Comparison of ENCODE assay signal across 8 mouse cellular contexts in the genomic region with DNA sequence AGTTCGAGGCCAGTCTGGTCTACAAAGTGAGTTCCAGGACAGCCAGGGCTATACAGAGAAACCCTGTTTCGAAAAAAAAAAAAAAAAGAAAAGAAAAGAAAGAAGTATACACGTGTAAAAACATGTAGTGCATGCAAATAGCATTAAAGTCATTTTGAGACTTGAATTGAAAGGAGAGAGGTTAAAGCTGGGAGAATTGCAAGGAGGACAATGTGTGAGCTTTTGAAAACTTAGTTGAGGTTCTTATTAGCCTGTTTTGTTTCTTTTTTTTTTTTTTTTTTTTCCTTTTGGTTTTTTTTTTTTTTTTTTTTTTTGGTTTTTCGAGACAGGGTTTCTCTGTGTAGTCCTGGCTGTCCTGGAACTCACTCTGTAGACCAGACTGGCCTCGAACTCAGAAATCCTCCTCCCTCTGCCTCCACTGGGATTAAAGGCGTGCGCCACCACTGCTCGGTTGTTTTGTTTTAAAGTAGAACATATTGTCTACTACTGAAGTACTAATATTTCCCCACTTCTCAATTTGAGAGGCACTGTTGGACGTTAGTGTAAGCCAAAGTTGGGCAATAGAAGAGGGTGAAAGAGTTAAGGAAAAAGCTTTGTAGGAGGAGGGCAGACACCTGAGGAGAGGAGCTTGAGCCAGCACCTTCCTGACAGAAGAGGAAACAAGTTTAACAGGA. TPM values are rescaled to one million over a fixed set of nuclear protein-coding genes. Genes with fewer than 3 reads are reported as not detected.
DNase-seq lines count a peak whose midpoint lies in the region; ATAC-seq and TF ChIP-seq lines count a peak whose summit lies in the region.

No protein-coding gene starts in this region.

- no peaks in the 10 kb centered on the region for H3K9me3 ChIP-seq in lung, embryonic 16.5 days (ENCODE audit: control insufficient read depth, low read length)
- no peaks in the 10 kb centered on the region for H3K9me3 ChIP-seq in limb, embryonic 10.5 days (replicated peaks)
- no peaks in the 10 kb centered on the region for H3K9me3 ChIP-seq in neural tube, embryonic 14.5 days (ENCODE audit: control insufficient read depth, low read length)

- peak overlapping the region; percentile 98 for H3K27ac ChIP-seq in lung, embryonic 16.5 days (ENCODE audit: low read length)
- H3K27ac ChIP-seq in embryonic fibroblast, embryonic 13.5 days (ENCODE audit: insufficient read depth, low read length), result peak overlapping the region; percentile 20; the same call in 1 of the 2 replicates
- H3K27ac ChIP-seq in limb, embryonic 10.5 days, result peak overlapping the region; percentile 96
- peak overlapping the region; percentile 93 for H3K27ac ChIP-seq in neural tube, embryonic 14.5 days (ENCODE audit: low read depth, low read length)

- peak overlapping the region; percentile 84 for H3K9ac ChIP-seq in lung, embryonic 16.5 days (ENCODE audit: low read length)
- H3K9ac ChIP-seq in neural tube, embryonic 14.5 days (replicated peaks; ENCODE audit: low read depth, low read length), result peak overlapping the region; percentile 77

- TF ChIP-seq POLR2A in embryonic fibroblast, embryonic 13.5 days (IDR thresholded peaks at IDR 0.05; ENCODE audit: low read depth, low read length), result no peak

- 39% methylated on average over 9 of the region's 9 CpGs for WGBS in lung, embryonic 16.5 days
- 40% methylated on average over 9 of the region's 9 CpGs for WGBS in limb, embryonic 10.5 days
- WGBS in neural tube, embryonic 14.5 days, result 46% methylated on average over 9 of the region's 9 CpGs

- peaks cover 35% of the 10 kb centered on the region for H3K4me1 ChIP-seq in lung, embryonic 16.5 days (replicated peaks; ENCODE audit: control insufficient read depth, insufficient read depth, low read length)
- H3K4me1 ChIP-seq in embryonic fibroblast, embryonic 13.5 days (ENCODE audit: control insufficient read depth, insufficient read depth, low read length), result peaks cover 3% of the 10 kb centered on the region; the same call in 1 of the 2 replicates
- H3K4me1 ChIP-seq in limb, embryonic 10.5 days, result peaks cover 46% of the 10 kb centered on the region
- H3K4me1 ChIP-seq in neural tube, embryonic 14.5 days (ENCODE audit: control insufficient read depth, insufficient read depth, low read length), result peaks cover 12% of the 10 kb centered on the region

- no peak for TF ChIP-seq CTCF in embryonic fibroblast, embryonic 13.5 days (IDR thresholded peaks at IDR 0.05; ENCODE audit: borderline replicate concordance, insufficient read depth, low read length)

- no peaks in the 10 kb centered on the region for H3K27me3 ChIP-seq in lung, embryonic 16.5 days (ENCODE audit: control insufficient read depth, insufficient read depth, low read depth, low read length)
- peaks cover 38% of the 10 kb centered on the region for H3K27me3 ChIP-seq in limb, embryonic 10.5 days (ENCODE audit: low read depth, poor library complexity, severe bottlenecking)
- H3K27me3 ChIP-seq in neural tube, embryonic 14.5 days (ENCODE audit: control insufficient read depth, insufficient read depth, low read length), result peaks cover 9% of the 10 kb centered on the region

- no peak for DNase-seq in lung, postnatal 10 days
- no peak for DNase-seq in limb, embryonic 10.5 days (ENCODE audit: low spot score)
- no peak for DNase-seq in left cerebral cortex, adult 9 months (ENCODE audit: low spot score in 2 of 2)
- no peak for DNase-seq in left cerebral cortex, adult 8-10 months (ENCODE audit: low spot score in 2 of 2)
- DNase-seq in gastrocnemius, adult 8-10 months (ENCODE audit: low spot score in 2 of 2), result no peak

- peak overlapping the region; percentile 84 for H3K4me2 ChIP-seq in lung, embryonic 16.5 days (ENCODE audit: low read depth, low read length)
- peak overlapping the region; percentile 94 for H3K4me2 ChIP-seq in neural tube, embryonic 14.5 days (ENCODE audit: low read depth, low read length)

- ATAC-seq in lung, embryonic 16.5 days (ENCODE audit: low read depth), result no peak
- no peak for ATAC-seq in neural tube, embryonic 14.5 days (ENCODE audit: low read depth)

- no peaks in the 10 kb centered on the region for H3K36me3 ChIP-seq in lung, embryonic 16.5 days (ENCODE audit: control insufficient read depth, insufficient read depth, low read length)
- H3K36me3 ChIP-seq in limb, embryonic 10.5 days, result peaks cover 6% of the 10 kb centered on the region
- H3K36me3 ChIP-seq in neural tube, embryonic 14.5 days (ENCODE audit: control insufficient read depth, insufficient read depth, low read length), result no peaks in the 10 kb centered on the region

- H3K4me3 ChIP-seq in lung, embryonic 16.5 days (ENCODE audit: low read length), result peak overlapping the region; percentile 68
- H3K4me3 ChIP-seq in embryonic fibroblast, embryonic 13.5 days (ENCODE audit: insufficient read depth, low read length), result peak overlapping the region; percentile 97
- peak overlapping the region; percentile 74 for H3K4me3 ChIP-seq in limb, embryonic 10.5 days
- H3K4me3 ChIP-seq in neural tube, embryonic 14.5 days (ENCODE audit: low read depth, low read length), result peak overlapping the region; percentile 76

RNA-seq across cellular contexts. Expression of gene Pym1, which starts 0.6 kb away (rescaled TPM):
- polyA plus RNA-seq in lung, embryonic 16.5 days (2015; fragmentation: Nextera tagmentation; extraction: Ambion mirVana), result 32.7 and 35.1 TPM in 2 replicates
- polyA plus RNA-seq in embryonic fibroblast, embryonic 13.5 days (2011; ENCODE audit: insufficient read length, low read depth, missing spikeins), result 29.5 and 38.2 TPM in 2 replicates
- 61.0 and 63.1 TPM in 2 replicates for polyA plus RNA-seq in limb, embryonic 10.5 days (2016; fragmentation: Nextera tagmentation; extraction: Ambion mirVana)
- polyA plus RNA-seq in neural tube, embryonic 14.5 days (2014; fragmentation: Nextera tagmentation; extraction: Ambion mirVana), result 36.0 and 41.9 TPM in 2 replicates
- total RNA-seq in left cerebral cortex, adult 8-10 months (2022), result 10 to 100 TPM; 28.6 to 31.6 (median 30.2) TPM
- total RNA-seq in gastrocnemius, adult 8-10 months (2022), result 10 to 100 TPM; 10.2 to 14.0 (median 11.9) TPM

RNA-seq across cellular contexts. Expression of gene Dgka, which starts 2.5 kb away (rescaled TPM):
- polyA plus RNA-seq in lung, embryonic 16.5 days (2015; fragmentation: Nextera tagmentation; extraction: Ambion mirVana), result 12.2 and 13.9 TPM in 2 replicates
- polyA plus RNA-seq in embryonic fibroblast, embryonic 13.5 days (2011; ENCODE audit: insufficient read length, low read depth, missing spikeins), result 14.6 and 19.0 TPM in 2 replicates
- polyA plus RNA-seq in limb, embryonic 10.5 days (2016; fragmentation: Nextera tagmentation; extraction: Ambion mirVana), result 3.7 and 5.0 TPM in 2 replicates
- 7.8 and 9.2 TPM in 2 replicates for polyA plus RNA-seq in neural tube, embryonic 14.5 days (2014; fragmentation: Nextera tagmentation; extraction: Ambion mirVana)
- total RNA-seq in left cerebral cortex, adult 8-10 months (2022), result 10 to 100 TPM in 1 of 4 experiments, 1 to 10 TPM in 3; 9.0 to 10.5 (median 9.6) TPM
- total RNA-seq in gastrocnemius, adult 8-10 months (2022), result 10 to 100 TPM in 1 of 4 experiments, 1 to 10 TPM in 3; 7.5 to 10.0 (median 8.0) TPM

RNA-seq across cellular contexts. Expression of gene Cdk2, which starts 42.3 kb away (rescaled TPM):
- polyA plus RNA-seq in lung, embryonic 16.5 days (2015; fragmentation: Nextera tagmentation; extraction: Ambion mirVana), result 101 and 105 TPM in 2 replicates
- 49.3 and 66.6 TPM in 2 replicates for polyA plus RNA-seq in embryonic fibroblast, embryonic 13.5 days (2011; ENCODE audit: insufficient read length, low read depth, missing spikeins)
- polyA plus RNA-seq in limb, embryonic 10.5 days (2016; fragmentation: Nextera tagmentation; extraction: Ambion mirVana), result 136 and 150 TPM in 2 replicates
- polyA plus RNA-seq in neural tube, embryonic 14.5 days (2014; fragmentation: Nextera tagmentation; extraction: Ambion mirVana), result 8.6 and 15.9 TPM in 2 replicates
- 1 to 10 TPM; 2.5 to 5.9 (median 3.8) TPM for total RNA-seq in left cerebral cortex, adult 8-10 months (2022)
- total RNA-seq in gastrocnemius, adult 8-10 months (2022), result 1 to 10 TPM; 2.5 to 3.4 (median 2.6) TPM

RNA-seq across cellular contexts. Expression of gene Pmel, which starts 43.1 kb away (rescaled TPM):
- 2.1 and 2.2 TPM in 2 replicates for polyA plus RNA-seq in lung, embryonic 16.5 days (2015; fragmentation: Nextera tagmentation; extraction: Ambion mirVana)
- polyA plus RNA-seq in embryonic fibroblast, embryonic 13.5 days (2011; ENCODE audit: insufficient read length, low read depth, missing spikeins), result 0.68 and 0.87 TPM in 2 replicates
- 0.25 and 0.55 TPM in 2 replicates for polyA plus RNA-seq in limb, embryonic 10.5 days (2016; fragmentation: Nextera tagmentation; extraction: Ambion mirVana)
- 0.63 and 0.99 TPM in 2 replicates for polyA plus RNA-seq in neural tube, embryonic 14.5 days (2014; fragmentation: Nextera tagmentation; extraction: Ambion mirVana)
- under 1 TPM; 0.40 to 0.98 (median 0.59) TPM for total RNA-seq in left cerebral cortex, adult 8-10 months (2022)
- under 1 TPM in 1 of 4 experiments, not detected in 3; 0.25 TPM for total RNA-seq in gastrocnemius, adult 8-10 months (2022)

RNA-seq across cellular contexts. Expression of gene Mmp19, which starts 43.6 kb away (rescaled TPM):
- polyA plus RNA-seq in lung, embryonic 16.5 days (2015; fragmentation: Nextera tagmentation; extraction: Ambion mirVana), result 4.9 and 5.3 TPM in 2 replicates
- 43.6 and 54.0 TPM in 2 replicates for polyA plus RNA-seq in embryonic fibroblast, embryonic 13.5 days (2011; ENCODE audit: insufficient read length, low read depth, missing spikeins)
- polyA plus RNA-seq in limb, embryonic 10.5 days (2016; fragmentation: Nextera tagmentation; extraction: Ambion mirVana), result 0.21 and 0.30 TPM in 2 replicates
- 0.70 and 0.71 TPM in 2 replicates for polyA plus RNA-seq in neural tube, embryonic 14.5 days (2014; fragmentation: Nextera tagmentation; extraction: Ambion mirVana)
- total RNA-seq in left cerebral cortex, adult 8-10 months (2022), result 1 to 10 TPM in 1 of 4 experiments, under 1 TPM in 3; 0.59 to 1.8 (median 0.85) TPM
- total RNA-seq in gastrocnemius, adult 8-10 months (2022), result 1 to 10 TPM in 3 of 4 experiments, under 1 TPM in 1; 0.46 to 1.4 (median 1.1) TPM

Comparison
In these comparisons a context has a peak if more than half of its experiments do, and no peak if none do; other contexts are left out.
1. H3K27ac ChIP-seq: peak in every context shown above with its lines; median percentile 98 in lung, embryonic 16.5 days; 96 in limb, embryonic 10.5 days; 93 in neural tube, embryonic 14.5 days; 20 in embryonic fibroblast, embryonic 13.5 days.